ENCODE assay signal across 8 mouse cellular contexts in genomic region chr5:142905725-142906531, GRCm38 (mm10). TPM values are rescaled to one million over a fixed set of nuclear protein-coding genes. Genes with fewer than 3 reads are reported as not detected.
A peak's percentile ranks its signal among the peaks of the same experiment; 100 is the strongest.
DNase-seq lines count a peak whose midpoint lies in the region; ATAC-seq lines count a peak whose summit lies in the region.

No protein-coding gene starts in this region.

- no peaks in the 10 kb centered on the region for H3K9me3 ChIP-seq in hindbrain, embryonic 10.5 days

- peak overlapping the region; percentile 100 for H3K27ac ChIP-seq in hindbrain, embryonic 10.5 days

- H3K36me3 ChIP-seq in hindbrain, embryonic 10.5 days, result peaks cover 50% of the 10 kb centered on the region

- WGBS in hindbrain, embryonic 10.5 days, result under 1% methylated on average over 84 of the region's 84 CpGs

- peak; percentile 60 for ATAC-seq in frontal cortex, adult (ENCODE audit: low TSS enrichment)

- DNase-seq in MEL-GATA-1-ER (ENCODE audit: extremely low read depth, low read depth), result peak; percentile 79
- DNase-seq in cerebellum, adult 8-10 months, result peak; percentile 100
- peak; percentile 99 for DNase-seq in hindbrain, embryonic 10.5 days (ENCODE audit: low spot score)
- DNase-seq in layer of hippocampus, postnatal 10 days (ENCODE audit: low spot score in 2 of 2), result peak; percentile 99
- peak; percentile 99 for DNase-seq in lung, postnatal 10 days
- DNase-seq in ovary, postnatal 36 days (ENCODE audit: low spot score), result peak; percentile 100
- DNase-seq in thymus, postnatal 25 days, result peak; percentile 100

- H3K4me3 ChIP-seq in hindbrain, embryonic 10.5 days, result peak overlapping the region; percentile 97

- H3K4me1 ChIP-seq in hindbrain, embryonic 10.5 days (replicated peaks), result peaks cover 54% of the 10 kb centered on the region

- H3K27me3 ChIP-seq in hindbrain, embryonic 10.5 days (ENCODE audit: insufficient read depth, poor library complexity, severe bottlenecking), result peaks cover 6% of the 10 kb centered on the region; the same call in 1 of the 2 replicates

RNA-seq across cellular contexts. Expression of gene Actb, which starts 0.6 kb away (rescaled TPM):
- polyA plus RNA-seq in hindbrain, embryonic 10.5 days (2016; fragmentation: Nextera tagmentation; extraction: Ambion mirVana), result 14,349 and 15,462 TPM in 2 replicates
- 1,000 to 10,000 TPM; 4,137 to 4,167 TPM for total RNA-seq in layer of hippocampus, postnatal 10 days (2021)

RNA-seq across cellular contexts. Expression of gene Fbxl18, which starts 10.7 kb away (rescaled TPM):
- 23.8 and 24.2 TPM in 2 replicates for polyA plus RNA-seq in hindbrain, embryonic 10.5 days (2016; fragmentation: Nextera tagmentation; extraction: Ambion mirVana)
- total RNA-seq in layer of hippocampus, postnatal 10 days (2021), result 10 to 100 TPM; 38.5 to 40.1 TPM

RNA-seq across cellular contexts. Expression of gene Fscn1, which starts 54.2 kb away (rescaled TPM):
- 757 and 846 TPM in 2 replicates for polyA plus RNA-seq in hindbrain, embryonic 10.5 days (2016; fragmentation: Nextera tagmentation; extraction: Ambion mirVana)
- total RNA-seq in layer of hippocampus, postnatal 10 days (2021), result 100 to 1,000 TPM; 420 to 424 TPM

Comparison
In these comparisons a context has a peak if more than half of its experiments do, and no peak if none do; other contexts are left out.
1. Peak in every context shown above with its lines: DNase-seq, ATAC-seq, H3K4me3 ChIP-seq and H3K27ac ChIP-seq.